8 mouse cellular contexts compared by ENCODE assay signal in genomic region chr2:162948221-162948620, GRCm38 (mm10). TPM values are rescaled to one million over a fixed set of nuclear protein-coding genes. Genes with fewer than 3 reads are reported as not detected.
DNase-seq lines count a peak whose midpoint lies in the region; ATAC-seq and TF ChIP-seq lines count a peak whose summit lies in the region.

No protein-coding gene starts in this region.

- no peak for ATAC-seq in forebrain, postnatal 0 days
- ATAC-seq in liver, embryonic 16.5 days (ENCODE audit: low read depth): no peak

- no peak for TF ChIP-seq POLR2A in ES-Bruce4 (IDR thresholded peaks at IDR 0.05; ENCODE audit: insufficient read depth, low read length)
- no peak for TF ChIP-seq POLR2A in thymus, adult 2 months (IDR thresholded peaks at IDR 0.05; ENCODE audit: control insufficient read depth, extremely low read depth, insufficient read depth, low read length, poor library complexity)

- H3K4me3 ChIP-seq in ES-Bruce4 (ENCODE audit: low read depth, low read length): peak overlapping the region; percentile 87
- no peak overlapping the region for H3K4me3 ChIP-seq in forebrain, postnatal 0 days (ENCODE audit: low read depth, low read length)
- H3K4me3 ChIP-seq in liver, embryonic 16.5 days (ENCODE audit: low read depth, low read length): peak overlapping the region; percentile 19
- no peak overlapping the region for H3K4me3 ChIP-seq in thymus, adult 2 months (ENCODE audit: control insufficient read depth, insufficient read depth, low read length)

- H3K4me2 ChIP-seq in forebrain, postnatal 0 days (ENCODE audit: low read depth): peak overlapping the region; percentile 27
- H3K4me2 ChIP-seq in liver, embryonic 16.5 days (ENCODE audit: low read depth, low read length): peak overlapping the region; percentile 42

- no peak for TF ChIP-seq CTCF in ES-Bruce4 (IDR thresholded peaks at IDR 0.05; ENCODE audit: low read depth, low read length)
- no peak for TF ChIP-seq CTCF in forebrain, postnatal 0 days (IDR thresholded peaks at IDR 0.05; ENCODE audit: low read depth)
- TF ChIP-seq CTCF in thymus, adult 2 months (IDR thresholded peaks at IDR 0.05; ENCODE audit: borderline replicate concordance, control insufficient read depth, extremely low read depth, insufficient read depth, low read length, poor library complexity): no peak

- H3K36me3 ChIP-seq in ES-Bruce4 (ENCODE audit: control insufficient read depth, insufficient read depth, low read length, poor library complexity, severe bottlenecking): no peaks in the 10 kb centered on the region
- H3K36me3 ChIP-seq in forebrain, postnatal 0 days (ENCODE audit: insufficient read depth): no peaks in the 10 kb centered on the region
- no peaks in the 10 kb centered on the region for H3K36me3 ChIP-seq in liver, embryonic 16.5 days (ENCODE audit: control insufficient read depth, insufficient read depth)
- H3K36me3 ChIP-seq in thymus, adult 2 months (ENCODE audit: control insufficient read depth, insufficient read depth, low read length): no peaks in the 10 kb centered on the region

- WGBS in forebrain, postnatal 0 days: 59% methylated on average over 14 of the region's 14 CpGs
- WGBS in liver, embryonic 16.5 days (ENCODE audit: insufficient replicate concordance): 54% methylated on average over 14 of the region's 14 CpGs
- 62% methylated on average over 14 of the region's 14 CpGs for WGBS in thymus, adult 2 months

- peak overlapping the region; percentile 8; the same call in 1 of the 2 replicates for H3K9ac ChIP-seq in ES-Bruce4 (ENCODE audit: low read depth, poor library complexity, severe bottlenecking)
- no peak overlapping the region for H3K9ac ChIP-seq in forebrain, postnatal 0 days
- no peak overlapping the region for H3K9ac ChIP-seq in liver, embryonic 16.5 days (ENCODE audit: low read depth, low read length)

- H3K27ac ChIP-seq in ES-Bruce4 (ENCODE audit: insufficient read depth, low read length): no peak overlapping the region
- H3K27ac ChIP-seq in forebrain, postnatal 0 days (ENCODE audit: low read depth, low read length): no peak overlapping the region
- H3K27ac ChIP-seq in liver, embryonic 16.5 days (ENCODE audit: low read length): no peak overlapping the region
- H3K27ac ChIP-seq in thymus, adult 2 months (ENCODE audit: control insufficient read depth, insufficient read depth, low read length): no peak overlapping the region

- H3K27me3 ChIP-seq in ES-Bruce4 (ENCODE audit: control insufficient read depth, insufficient read depth, low read length, poor library complexity, severe bottlenecking): no peaks in the 10 kb centered on the region
- H3K27me3 ChIP-seq in forebrain, postnatal 0 days (ENCODE audit: insufficient read depth, low read length): no peaks in the 10 kb centered on the region
- H3K27me3 ChIP-seq in liver, embryonic 16.5 days (ENCODE audit: control insufficient read depth, insufficient read depth, low read depth, low read length): peaks cover 16% of the 10 kb centered on the region
- H3K27me3 ChIP-seq in thymus, adult 2 months (ENCODE audit: control insufficient read depth, insufficient read depth, low read length): no peaks in the 10 kb centered on the region; the same call in 1 of the 2 replicates

- peaks cover 3% of the 10 kb centered on the region for H3K4me1 ChIP-seq in ES-Bruce4 (ENCODE audit: control insufficient read depth, insufficient read depth, low read length)
- H3K4me1 ChIP-seq in forebrain, postnatal 0 days (ENCODE audit: insufficient read depth): 0 out of 2 replicates have a peak, but pooled peaks cover 4% of the 10 kb centered on the region
- H3K4me1 ChIP-seq in liver, embryonic 16.5 days (ENCODE audit: control insufficient read depth, low read depth, low read length): peaks cover 5% of the 10 kb centered on the region
- no peaks in the 10 kb centered on the region for H3K4me1 ChIP-seq in thymus, adult 2 months (replicated peaks; ENCODE audit: control insufficient read depth, insufficient read depth, low read length)

- peak; percentile 82 for DNase-seq in heart, adult 11 months
- no peak for DNase-seq in heart, adult 9 months (ENCODE audit: low spot score in 2 of 2)
- no peak for DNase-seq in forebrain, postnatal 0 days
- DNase-seq in thymus, adult 2 months: no peak
- no peak for DNase-seq in thymus, adult 18-20 months
- DNase-seq in cerebellum, adult 18-20 months: no peak

- no peaks in the 10 kb centered on the region for H3K9me3 ChIP-seq in ES-Bruce4 (replicated peaks; ENCODE audit: control insufficient read depth, insufficient read depth, low read length, poor library complexity, severe bottlenecking)
- no peaks in the 10 kb centered on the region for H3K9me3 ChIP-seq in forebrain, postnatal 0 days (ENCODE audit: low read length)
- H3K9me3 ChIP-seq in liver, embryonic 16.5 days (replicated peaks; ENCODE audit: control insufficient read depth, low read length): no peaks in the 10 kb centered on the region

- no peak for TF ChIP-seq EP300 in ES-Bruce4 (IDR thresholded peaks at IDR 0.05; ENCODE audit: insufficient read depth, low read depth, low read length)

RNA-seq across cellular contexts. Expression of gene L3mbtl1, which starts 4.9 kb away (rescaled TPM):
- polyA plus RNA-seq in ES-Bruce4 (2011; ENCODE audit: insufficient read depth, insufficient read length, low read depth, missing spikeins): 1.1 and 2.7 TPM in 2 replicates
- 6.5 and 10.4 TPM in 2 replicates for total RNA-seq in forebrain, postnatal 0 days (2014; rRNA removed)
- 1.6 and 3.4 TPM in 2 replicates for polyA plus RNA-seq in forebrain, postnatal 0 days (2015; fragmentation: Nextera tagmentation; extraction: Ambion mirVana)
- 0.04 TPM in 1 of 2 replicates, not detected in the other for polyA plus RNA-seq in liver, embryonic 16.5 days (2015; fragmentation: Nextera tagmentation; extraction: Ambion mirVana)
- 0.19 and 0.36 TPM in 2 replicates for polyA plus RNA-seq in thymus, adult 2 months (2012; rRNA removed)

RNA-seq across cellular contexts. Expression of gene Srsf6, which starts 16.9 kb away (rescaled TPM):
- 172 and 175 TPM in 2 replicates for polyA plus RNA-seq in ES-Bruce4 (2011; ENCODE audit: insufficient read depth, insufficient read length, low read depth, missing spikeins)
- 121 and 146 TPM in 2 replicates for total RNA-seq in forebrain, postnatal 0 days (2014; rRNA removed)
- polyA plus RNA-seq in forebrain, postnatal 0 days (2015; fragmentation: Nextera tagmentation; extraction: Ambion mirVana): 110 and 133 TPM in 2 replicates
- polyA plus RNA-seq in liver, embryonic 16.5 days (2015; fragmentation: Nextera tagmentation; extraction: Ambion mirVana): 73.7 and 77.4 TPM in 2 replicates
- 194 and 237 TPM in 2 replicates for polyA plus RNA-seq in thymus, adult 2 months (2012; rRNA removed)

RNA-seq across cellular contexts. Expression of gene Sgk2, which starts 38.9 kb away (rescaled TPM):
- 0.65 and 0.66 TPM in 2 replicates for polyA plus RNA-seq in ES-Bruce4 (2011; ENCODE audit: insufficient read depth, insufficient read length, low read depth, missing spikeins)
- total RNA-seq in forebrain, postnatal 0 days (2014; rRNA removed): 0.15 TPM in 1 of 2 replicates, not detected in the other
- polyA plus RNA-seq in forebrain, postnatal 0 days (2015; fragmentation: Nextera tagmentation; extraction: Ambion mirVana): 0.05 and 0.25 TPM in 2 replicates
- 4.6 and 5.8 TPM in 2 replicates for polyA plus RNA-seq in liver, embryonic 16.5 days (2015; fragmentation: Nextera tagmentation; extraction: Ambion mirVana)
- 0.22 and 0.24 TPM in 2 replicates for polyA plus RNA-seq in thymus, adult 2 months (2012; rRNA removed)

Comparison
In these comparisons a context has a peak if more than half of its experiments do, and no peak if none do; other contexts are left out.
1. H3K4me3 ChIP-seq: peak in ES-Bruce4 (single experiment) and liver, embryonic 16.5 days (single experiment); none in forebrain, postnatal 0 days (single experiment) and thymus, adult 2 months (single experiment).